Mouse (Mus musculus): ENCODE measurements around the gene Akap6. TPM values are rescaled to one million over a fixed set of nuclear protein-coding genes. Genes with fewer than 3 reads are reported as not detected.

Gene Akap6
- total and polyA plus RNA-seq, 3 experiments = 0.12 to 0.42 (median 0.33) TPM

- Histone ChIP-seq H3K36me3 (replicated peaks in 1 of 2; ENCODE audit: control insufficient read depth in 1 of 2, insufficient read depth in 1 of 2, low read length in 1 of 2) (no peaks in the 10 kb centered on the region), H3K4me3 (replicated peaks in 1 of 3; ENCODE audit: low read depth in 2 of 3, low read length in 2 of 3, poor library complexity in 1 of 3) (no peak overlapping the region), H3K9ac (ENCODE audit: insufficient read depth, low read depth) (no peak overlapping the region), H3K9me3 (replicated peaks; ENCODE audit: low read length) (no peaks in the 10 kb centered on the region), H3K27me3 (replicated peaks) (no peaks in the 10 kb centered on the region), H3K27ac (ENCODE audit: insufficient read depth, low read depth) (no peak overlapping the region), H3K4me2 (ENCODE audit: insufficient read depth, low read depth, poor library complexity, severe bottlenecking) (no peak overlapping the region), H3K4me1 (ENCODE audit: control insufficient read depth in 1 of 2, insufficient read depth in 2 of 2) (0 out of 4 replicates have a peak, but pooled peaks cover 0 to 3% of the 10 kb centered on the region in 2 experiments), H3K79me2 (replicated peaks; ENCODE audit: control insufficient read depth, extremely low read depth, insufficient read depth, poor library complexity, severe bottlenecking) (no peaks in the 10 kb centered on the region)
- in situ Hi-C loops (cut with MboI; ENCODE audit: low pct_ligation_motif_present, low pct_unique_long_range_greater_than_20kb, low sequenced_read_pairs) = no loop called here
- no peak for DNase-seq (ENCODE audit: extremely low read depth)
- TF ChIP-seq SMC3 (IDR thresholded peaks at IDR 0.05; ENCODE audit: low read depth, low read length) (no peak), RCOR1 (conservative IDR thresholded peaks at IDR 0.05; ENCODE audit: low read depth, low read length) (no peak), ELF1 (IDR thresholded peaks at IDR 0.05; ENCODE audit: low read depth, low read length) (no peak), ZC3H11A (IDR thresholded peaks at IDR 0.05; ENCODE audit: low read depth, low read length) (no peak), RAD21 (IDR thresholded peaks at IDR 0.05; ENCODE audit: low read depth, low read length) (no peak), TBP (conservative IDR thresholded peaks at IDR 0.05; ENCODE audit: low read depth, low read length) (peak; percentile 60; the same call in 1 of the 2 replicates), MYC (IDR thresholded peaks at IDR 0.05; ENCODE audit: low read depth, low read length) (no peak)
- dilution Hi-C loops (cut with MboI; ENCODE audit: extremely low pct_ligation_motif_present, extremely low pct_unique_long_range_greater_than_20kb, low sequenced_read_pairs) = no loop called here
Measured at GRCm38 (mm10) chr12:52737151-52737550, 38.0 kb downstream of the Akap6 start.

DNA sequence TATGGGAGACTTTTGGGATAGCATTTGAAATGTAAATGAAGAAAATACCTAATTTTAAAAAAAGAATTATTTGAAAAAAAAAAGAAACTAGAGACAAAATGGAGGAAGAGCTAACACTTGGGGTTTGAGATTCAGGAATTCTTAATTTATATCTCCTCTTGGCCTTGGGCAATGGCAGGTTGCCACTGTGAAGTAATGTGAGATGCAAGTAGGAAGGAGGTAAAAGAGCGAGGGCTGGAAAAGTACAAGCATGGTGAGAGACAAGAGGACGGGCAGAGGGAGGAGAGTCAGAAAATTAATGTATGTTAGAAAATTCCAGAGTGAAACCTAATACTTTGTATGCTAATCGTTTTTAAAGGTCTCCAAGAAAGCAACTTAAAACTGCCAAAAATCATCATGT is 40.1 kb downstream of the Akap6 start:
- H3K9ac ChIP-seq (ENCODE audit: insufficient read depth, low read depth) = no peak overlapping the region
- dilution Hi-C loops (cut with MboI; ENCODE audit: extremely low pct_ligation_motif_present, extremely low pct_unique_long_range_greater_than_20kb, low sequenced_read_pairs) = no loop called here

More for the DNA sequence above, 40.1 kb downstream of the Akap6 start:
- no peak overlapping the region for H3K4me2 ChIP-seq (ENCODE audit: insufficient read depth, low read depth, poor library complexity, severe bottlenecking)
- H3K36me3 ChIP-seq (replicated peaks in 1 of 2; ENCODE audit: control insufficient read depth in 1 of 2, insufficient read depth in 1 of 2, low read length in 1 of 2) = no peaks in the 10 kb centered on the region
- H3K4me1 ChIP-seq (ENCODE audit: control insufficient read depth in 1 of 2, insufficient read depth in 2 of 2) = 0 out of 4 replicates have a peak, but pooled peaks cover 0 to 3% of the 10 kb centered on the region in 2 experiments
- in situ Hi-C loops (cut with MboI; ENCODE audit: low pct_ligation_motif_present, low pct_unique_long_range_greater_than_20kb, low sequenced_read_pairs) = no loop called here
- no peak overlapping the region for H3K4me3 ChIP-seq (replicated peaks in 1 of 3; ENCODE audit: low read depth in 2 of 3, low read length in 2 of 3, poor library complexity in 1 of 3)
- H3K27me3 ChIP-seq (replicated peaks) = no peaks in the 10 kb centered on the region
- no peaks in the 10 kb centered on the region for H3K9me3 ChIP-seq (replicated peaks; ENCODE audit: low read length)
- no peak for DNase-seq (ENCODE audit: extremely low read depth)
- H3K79me2 ChIP-seq (replicated peaks; ENCODE audit: control insufficient read depth, extremely low read depth, insufficient read depth, poor library complexity, severe bottlenecking) = no peaks in the 10 kb centered on the region
- H3K27ac ChIP-seq (ENCODE audit: insufficient read depth, low read depth) = no peak overlapping the region
- TF ChIP-seq PAX5 (IDR thresholded peaks at IDR 0.05; ENCODE audit: low read length) = no peak
- no peak for TF ChIP-seq TCF12 (IDR thresholded peaks at IDR 0.05; ENCODE audit: low read depth, low read length)
- TF ChIP-seq POLR2AphosphoS2 (IDR thresholded peaks at IDR 0.05; ENCODE audit: low read depth, low read length) = no peak
- TF ChIP-seq ELF1 (IDR thresholded peaks at IDR 0.05; ENCODE audit: low read depth, low read length) = no peak
- TF ChIP-seq HCFC1 (IDR thresholded peaks at IDR 0.05; ENCODE audit: low read depth, low read length) = no peak
- no peak for TF ChIP-seq UBTF (IDR thresholded peaks at IDR 0.05; ENCODE audit: low read depth, low read length)
- no peak for TF ChIP-seq MAX (IDR thresholded peaks at IDR 0.05; ENCODE audit: low read length)
- TF ChIP-seq MXI1 (IDR thresholded peaks at IDR 0.05; ENCODE audit: low read depth, low read length) = no peak
- TF ChIP-seq SIN3A (IDR thresholded peaks at IDR 0.05; ENCODE audit: low read length) = no peak
- no peak for TF ChIP-seq MYC (IDR thresholded peaks at IDR 0.05; ENCODE audit: low read depth, low read length)
- TF ChIP-seq MAZ (IDR thresholded peaks at IDR 0.05; ENCODE audit: low read depth, low read length) = no peak
- no peak for TF ChIP-seq SMC3 (IDR thresholded peaks at IDR 0.05; ENCODE audit: low read depth, low read length)
- TF ChIP-seq EP300 (IDR thresholded peaks at IDR 0.05; ENCODE audit: low read length) = no peak
- no peak for TF ChIP-seq USF1 (IDR thresholded peaks at IDR 0.05; ENCODE audit: low read depth, low read length)
- no peak for TF ChIP-seq ZMIZ1 (IDR thresholded peaks at IDR 0.05; ENCODE audit: low read depth, low read length)
- no peak for TF ChIP-seq JUND (conservative IDR thresholded peaks at IDR 0.05; ENCODE audit: low read depth, low read length)
- no peak for TF ChIP-seq POLR2A (IDR thresholded peaks at IDR 0.05; ENCODE audit: low read depth, low read length)
- no peak for TF ChIP-seq ZKSCAN1 (IDR thresholded peaks at IDR 0.05; ENCODE audit: borderline replicate concordance, low read depth, low read length)
- TF ChIP-seq GABPA (IDR thresholded peaks at IDR 0.05; ENCODE audit: insufficient replicate concordance, low read depth, low read length) = no peak
- TF ChIP-seq TBP (conservative IDR thresholded peaks at IDR 0.05; ENCODE audit: low read depth, low read length) = no peak
